Mouse (Mus musculus) midbrain, embryonic 13.5 days (tissue): Measurements from ENCODE around the gene Tcf25. TPM values are rescaled to one million over a fixed set of nuclear protein-coding genes. Genes with fewer than 3 reads are reported as not detected.

Source experiments
- ATAC-seq: fragments of 200-750 bp; cut with Nextera tagmentation; 2 replicates; pipeline ENCODE4 v1.8.0; 2017; ENCODE audit warnings: mild to moderate bottlenecking, moderate TSS enrichment, moderate library complexity
- H3K27ac ChIP-seq: fragments of 300-500 bp; sonication (generic); 2 replicates; pipeline ENCODE4 v1.5.1; 2015; ENCODE audit warnings: inconsistent platforms, mild to moderate bottlenecking, moderate library complexity
- H3K27me3 ChIP-seq: fragments of 300-500 bp; sonication (generic); 2 replicates; pipeline ENCODE4 v1.6.1; 2015; ENCODE audit warnings: mild to moderate bottlenecking, inconsistent platforms
- H3K36me3 ChIP-seq: fragments of 300-500 bp; sonication (generic); 2 replicates; pipeline ENCODE4 v1.6.1; 2015; ENCODE audit warnings: mild to moderate bottlenecking, inconsistent platforms
- H3K4me1 ChIP-seq: fragments of 300-500 bp; sonication (generic); replicated peaks from 2 replicates; pipeline ENCODE4 v1.6.1; 2015; ENCODE audit warnings: inconsistent platforms
- H3K4me2 ChIP-seq: fragments of 300-500 bp; sonication (generic); replicated peaks from 2 replicates; pipeline ENCODE4 v1.6.1; 2015; ENCODE audit warnings: moderate library complexity, mild to moderate bottlenecking, inconsistent platforms
- H3K4me3 ChIP-seq: fragments of 300-500 bp; sonication (generic); replicated peaks from 2 replicates; pipeline ENCODE4 v1.5.1; 2015; ENCODE audit warnings: mild to moderate bottlenecking, inconsistent platforms
- H3K9ac ChIP-seq: fragments of 300-500 bp; sonication (generic); replicated peaks from 2 replicates; pipeline ENCODE4 v1.6.1; 2015; ENCODE audit warnings: mild to moderate bottlenecking, inconsistent platforms
- H3K9me3 ChIP-seq: fragments of 300-500 bp; sonication (generic); 2 replicates; pipeline ENCODE4 v1.6.1; 2016; ENCODE audit warnings: mild to moderate bottlenecking, inconsistent platforms
- WGBS: fragments of 180-500 bp; shearing (Covaris S2); methylation state at CpG from one replicate; pipeline ENCODE4 v1.1.7; 2015; 5-methylcytosine and 5-hydroxymethylcytosine counted together
- polyA plus RNA-seq: library from polyadenylated mRNA; unstranded; fragments of >200 nt; fragmentation: Nextera tagmentation; extraction: Ambion mirVana; gene quantifications from 2 replicates; pipeline ENCODE4 v1.2.1, GENCODE M21; 2015

The Tcf25 gene
- polyA plus RNA-seq, 1 experiment from 2014 or later: 263 TPM

GRCm38 (mm10) chr8:123337475-123337874, 36.1 kb upstream of the Tcf25 start:
- H3K9ac ChIP-seq: no peak overlapping the region
- H3K4me1 ChIP-seq: peaks cover 24% of the 10 kb centered on the region
- no peaks in the 10 kb centered on the region for H3K9me3 ChIP-seq
- H3K27me3 ChIP-seq: no peaks in the 10 kb centered on the region
- no peak overlapping the region for H3K4me2 ChIP-seq
- H3K4me3 ChIP-seq: no peak overlapping the region
- peaks cover 13% of the 10 kb centered on the region for H3K36me3 ChIP-seq
- ATAC-seq: no peak
- WGBS: 87% methylated on average over 3 of the region's 3 CpGs
- H3K27ac ChIP-seq: no peak overlapping the region

- Histone ChIP-seq H3K27ac (no peak overlapping the region), H3K9ac (no peak overlapping the region), H3K4me1 (peaks cover 6% of the 10 kb centered on the region), H3K27me3 (no peaks in the 10 kb centered on the region), H3K36me3 (peaks cover 13% of the 10 kb centered on the region), H3K9me3 (no peaks in the 10 kb centered on the region), H3K4me2 (no peak overlapping the region), H3K4me3 (no peak overlapping the region)
- ATAC-seq: no peak
- 97% methylated on average over 4 of the region's 4 CpGs for WGBS
These were observed 33.5 kb upstream of the Tcf25 start for GRCm38 (mm10) chr8:123340071-123340470.

- no peak for ATAC-seq
- no peaks in the 10 kb centered on the region for H3K9me3 ChIP-seq
- H3K27me3 ChIP-seq: no peaks in the 10 kb centered on the region
- H3K36me3 ChIP-seq: peaks cover 13% of the 10 kb centered on the region
- H3K4me2 ChIP-seq: no peak overlapping the region
- no peaks in the 10 kb centered on the region; the same call in 1 of the 2 replicates for H3K4me1 ChIP-seq
- no peak overlapping the region for H3K9ac ChIP-seq
- H3K4me3 ChIP-seq: no peak overlapping the region
- H3K27ac ChIP-seq: no peak overlapping the region
- 92% methylated on average over 27 of the region's 27 CpGs for WGBS
These were observed 32.2 kb upstream of the Tcf25 start for GRCm38 (mm10) chr8:123341040-123342015.

DNA sequence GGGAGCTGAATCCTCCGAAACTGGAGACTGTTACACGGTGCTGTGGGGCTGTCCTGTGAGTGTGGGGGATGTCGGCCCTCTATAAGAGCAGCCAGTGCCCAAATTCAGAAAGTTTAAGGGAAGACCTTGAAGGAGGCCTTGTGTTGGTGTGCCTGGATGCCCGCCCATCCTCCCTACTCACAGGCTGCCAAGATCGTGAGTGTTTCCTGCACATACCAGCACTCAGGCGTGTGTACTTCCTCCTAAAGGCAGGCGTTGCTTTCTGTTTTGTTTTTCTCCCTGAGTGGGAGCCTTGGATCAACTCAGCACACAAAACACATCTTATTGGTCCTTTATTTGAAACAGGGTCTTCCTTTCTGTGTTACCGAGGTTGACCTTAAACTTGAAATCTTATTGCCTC, 31.3 kb upstream of the Tcf25 start:
- H3K27me3 ChIP-seq: no peaks in the 10 kb centered on the region
- H3K9ac ChIP-seq: no peak overlapping the region
- no peaks in the 10 kb centered on the region; the same call in 1 of the 2 replicates for H3K4me1 ChIP-seq
- no peak overlapping the region for H3K4me2 ChIP-seq
- H3K36me3 ChIP-seq: peaks cover 13% of the 10 kb centered on the region
- ATAC-seq: no peak
- no peaks in the 10 kb centered on the region for H3K9me3 ChIP-seq
- H3K27ac ChIP-seq: no peak overlapping the region
- 89% methylated on average over 8 of the region's 8 CpGs for WGBS
- no peak overlapping the region for H3K4me3 ChIP-seq

GRCm38 (mm10) chr8:123342911-123343310, 30.6 kb upstream of the Tcf25 start:
- Histone ChIP-seq H3K9me3 (no peaks in the 10 kb centered on the region), H3K4me3 (no peak overlapping the region), H3K9ac (no peak overlapping the region), H3K4me2 (no peak overlapping the region), H3K4me1 (no peaks in the 10 kb centered on the region; the same call in 1 of the 2 replicates), H3K27me3 (no peaks in the 10 kb centered on the region), H3K36me3 (peaks cover 17% of the 10 kb centered on the region), H3K27ac (no peak overlapping the region)
- 88% methylated on average over 7 of the region's 7 CpGs for WGBS
- ATAC-seq: no peak

- peaks cover 2% of the 10 kb centered on the region; the same call in 1 of the 2 replicates for H3K4me1 ChIP-seq
- no peaks in the 10 kb centered on the region for H3K9me3 ChIP-seq
- 88% methylated on average over 12 of the region's 12 CpGs for WGBS
- H3K27me3 ChIP-seq: no peaks in the 10 kb centered on the region
- H3K4me2 ChIP-seq: no peak overlapping the region
- peaks cover 22% of the 10 kb centered on the region for H3K36me3 ChIP-seq
- no peak overlapping the region for H3K9ac ChIP-seq
- ATAC-seq: no peak
- no peak overlapping the region for H3K27ac ChIP-seq
- H3K4me3 ChIP-seq: no peak overlapping the region
These were observed 30.1 kb upstream of the Tcf25 start for GRCm38 (mm10) chr8:123343422-123343821.

DNA sequence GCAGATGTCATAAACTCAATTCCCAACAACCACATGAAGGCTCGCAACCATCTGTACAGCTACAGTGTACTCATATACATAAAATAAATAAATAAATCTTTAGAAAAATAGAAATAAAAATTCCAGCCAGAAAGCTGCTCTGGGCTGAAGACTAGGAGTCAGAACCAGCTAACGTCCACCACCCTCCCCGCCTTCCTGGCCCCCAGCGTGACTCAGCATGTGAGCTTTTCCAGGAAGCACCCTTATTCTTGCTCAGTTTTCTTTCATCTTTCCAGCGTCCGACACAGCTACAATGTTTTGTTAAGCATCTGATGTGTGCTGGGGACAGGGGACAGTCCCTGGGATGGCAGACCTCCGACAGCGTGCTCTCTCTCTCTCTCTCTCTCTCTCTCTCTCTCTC, 28.4 kb upstream of the Tcf25 start:
- no peak overlapping the region for H3K4me3 ChIP-seq
- H3K9ac ChIP-seq: no peak overlapping the region
- H3K9me3 ChIP-seq: no peaks in the 10 kb centered on the region
- H3K4me1 ChIP-seq: peaks cover 2% of the 10 kb centered on the region; the same call in 1 of the 2 replicates
- ATAC-seq: no peak
- H3K36me3 ChIP-seq: peaks cover 20% of the 10 kb centered on the region
- no peak overlapping the region for H3K4me2 ChIP-seq
- 88% methylated on average over 8 of the region's 8 CpGs for WGBS
- no peaks in the 10 kb centered on the region for H3K27me3 ChIP-seq
- no peak overlapping the region for H3K27ac ChIP-seq

DNA sequence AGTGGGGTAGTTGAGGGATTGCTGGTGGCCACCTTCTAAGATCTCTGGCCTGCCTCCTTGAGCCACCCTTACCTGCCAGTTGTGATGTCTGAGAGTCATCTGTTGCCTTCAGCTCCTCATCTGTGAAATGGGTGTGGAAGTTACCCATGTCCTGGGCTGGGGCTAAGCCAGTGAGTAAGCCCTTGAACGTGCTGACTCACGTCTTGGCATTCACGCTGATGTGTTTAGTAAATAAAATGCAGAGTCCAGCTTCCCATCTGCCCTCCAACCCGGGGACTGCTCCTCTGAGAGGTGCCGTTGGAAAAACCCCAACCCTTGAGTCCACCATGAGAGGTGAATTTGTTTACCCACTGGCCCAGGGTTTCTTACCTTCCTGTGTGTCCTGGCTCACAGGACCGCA, 27.7 kb upstream of the Tcf25 start:
- WGBS: 94% methylated on average over 6 of the region's 6 CpGs
- no peaks in the 10 kb centered on the region for H3K9me3 ChIP-seq
- no peak overlapping the region for H3K4me3 ChIP-seq
- H3K4me1 ChIP-seq: peaks cover 2% of the 10 kb centered on the region; the same call in 1 of the 2 replicates
- no peak overlapping the region for H3K27ac ChIP-seq
- no peak for ATAC-seq
- H3K4me2 ChIP-seq: no peak overlapping the region
- peaks cover 26% of the 10 kb centered on the region for H3K36me3 ChIP-seq
- no peaks in the 10 kb centered on the region for H3K27me3 ChIP-seq
- H3K9ac ChIP-seq: 0 out of 2 replicates have a peak overlapping the region, but pooled peaks have one; percentile 4

DNA sequence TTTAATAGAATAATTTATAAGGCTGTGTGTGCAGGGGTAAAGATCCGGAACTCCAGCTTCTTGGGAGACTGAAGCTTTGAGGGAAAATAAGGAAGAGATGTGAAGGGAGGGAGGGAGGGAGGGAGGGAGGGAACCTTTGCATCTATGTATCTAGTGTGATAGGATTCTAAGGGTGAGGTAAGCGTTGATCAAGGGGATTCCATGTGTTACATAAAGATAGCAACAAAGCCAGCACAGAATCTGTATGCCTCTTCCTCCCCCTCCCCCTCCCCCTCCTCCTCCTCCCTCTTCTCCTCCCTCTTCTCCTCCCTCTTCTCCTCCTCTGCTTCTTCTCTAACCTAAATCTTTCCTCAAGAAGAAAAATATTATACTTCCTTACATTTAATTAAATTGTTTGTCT, 26.3 kb upstream of the Tcf25 start:
- Histone ChIP-seq H3K4me1 (peaks cover 2% of the 10 kb centered on the region; the same call in 1 of the 2 replicates), H3K36me3 (peaks cover 23% of the 10 kb centered on the region), H3K9ac (no peak overlapping the region), H3K4me2 (no peak overlapping the region), H3K9me3 (no peaks in the 10 kb centered on the region), H3K4me3 (no peak overlapping the region), H3K27ac (no peak overlapping the region), H3K27me3 (no peaks in the 10 kb centered on the region)
- ATAC-seq: no peak
- 76% methylated on average over 2 of the region's 2 CpGs for WGBS

- H3K27me3 ChIP-seq: no peaks in the 10 kb centered on the region
- H3K4me2 ChIP-seq: no peak overlapping the region
- peaks cover 11% of the 10 kb centered on the region for H3K4me1 ChIP-seq
- 75% methylated on average over 9 of the region's 9 CpGs for WGBS
- H3K9ac ChIP-seq: no peak overlapping the region
- H3K4me3 ChIP-seq: no peak overlapping the region
- no peaks in the 10 kb centered on the region for H3K9me3 ChIP-seq
- H3K27ac ChIP-seq: no peak overlapping the region
- ATAC-seq: no peak
- peaks cover 23% of the 10 kb centered on the region for H3K36me3 ChIP-seq
These were observed 25.2 kb upstream of the Tcf25 start for GRCm38 (mm10) chr8:123348237-123348843.

- Histone ChIP-seq H3K9me3 (no peaks in the 10 kb centered on the region), H3K4me2 (no peak overlapping the region), H3K4me3 (no peak overlapping the region), H3K4me1 (peaks cover 13% of the 10 kb centered on the region), H3K27ac (no peak overlapping the region), H3K27me3 (no peaks in the 10 kb centered on the region), H3K9ac (no peak overlapping the region), H3K36me3 (peaks cover 23% of the 10 kb centered on the region)
- WGBS: 82% methylated on average over 4 of the region's 4 CpGs
- ATAC-seq: no peak
These were observed 24.5 kb upstream of the Tcf25 start for GRCm38 (mm10) chr8:123349073-123349472.

DNA sequence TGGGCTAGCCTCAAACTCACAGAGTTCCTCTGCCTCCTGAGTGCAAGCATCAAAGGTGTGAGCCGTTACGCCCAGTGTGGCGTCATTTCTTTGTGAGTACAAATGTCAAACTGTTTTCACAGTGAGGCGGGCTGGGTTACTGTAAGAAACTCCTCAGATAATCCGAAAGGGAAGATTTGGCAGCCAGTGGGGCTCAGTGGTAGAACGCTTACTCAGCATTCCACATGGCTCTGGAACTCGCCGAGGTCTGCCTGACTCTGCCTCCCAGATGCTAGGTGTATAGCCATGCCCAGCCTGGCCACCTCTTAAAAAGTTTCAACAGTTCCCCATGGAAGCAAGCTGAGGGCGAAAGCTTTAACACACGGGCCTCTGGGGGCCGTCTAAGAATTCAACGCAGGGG, 21.4 kb upstream of the Tcf25 start:
- Histone ChIP-seq H3K4me2 (no peak overlapping the region), H3K9me3 (no peaks in the 10 kb centered on the region), H3K9ac (no peak overlapping the region), H3K4me1 (peaks cover 13% of the 10 kb centered on the region), H3K4me3 (no peak overlapping the region), H3K27me3 (no peaks in the 10 kb centered on the region), H3K27ac (no peak overlapping the region), H3K36me3 (peaks cover 42% of the 10 kb centered on the region)
- 86% methylated on average over 12 of the region's 12 CpGs for WGBS
- no peak for ATAC-seq
